Mouse (Mus musculus) erythroid progenitor cell, adult 5-6 weeks (primary cell): ENCODE measurements around the gene Igfbp5. TPM values are rescaled to one million over a fixed set of nuclear protein-coding genes. Genes with fewer than 3 reads are reported as not detected.

Experiments
- ATAC-seq: replicated peaks from 2 replicates; pipeline ENCODE4 v1.8.0; 2016; ENCODE audit warnings: moderate number of reproducible peaks, mild to moderate bottlenecking, moderate TSS enrichment, inconsistent platforms; ENCODE audit not compliant: poor library complexity, low FRiP score, severe bottlenecking
- total RNA-seq, 2 experiments: library from RNA; stranded (forward) in 1 of 2; stranded (reverse) in 1 of 2; fragments of 150-400 nt in 1 of 2; fragments of 186-747, 209-891 nt in 1 of 2; gene quantifications; 2 replicates each; pipeline versions ENCODE4 v1.2.3 to v1.2.4; 2015 to 2017; ENCODE audit warnings: low replicate concordance in 2 of 2

The Igfbp5 gene
- total RNA-seq, 2 experiments from 2014 or later, result 4.7 to 10.1 TPM

GRCm38 (mm10) chr1:72869681-72870614, 4.7 kb downstream of the Igfbp5 start:
- ATAC-seq, result no peak

- ATAC-seq, result no peak
Observed at GRCm38 (mm10) chr1:72869275-72869674, 5.4 kb downstream of the Igfbp5 start.

GRCm38 (mm10) chr1:72868429-72869215, 6.1 kb downstream of the Igfbp5 start:
- no peak for ATAC-seq

- no peak for ATAC-seq
Observed at GRCm38 (mm10) chr1:72867346-72867745, 7.3 kb downstream of the Igfbp5 start.

GRCm38 (mm10) chr1:72866417-72866816, 8.3 kb downstream of the Igfbp5 start:
- no peak for ATAC-seq

DNA sequence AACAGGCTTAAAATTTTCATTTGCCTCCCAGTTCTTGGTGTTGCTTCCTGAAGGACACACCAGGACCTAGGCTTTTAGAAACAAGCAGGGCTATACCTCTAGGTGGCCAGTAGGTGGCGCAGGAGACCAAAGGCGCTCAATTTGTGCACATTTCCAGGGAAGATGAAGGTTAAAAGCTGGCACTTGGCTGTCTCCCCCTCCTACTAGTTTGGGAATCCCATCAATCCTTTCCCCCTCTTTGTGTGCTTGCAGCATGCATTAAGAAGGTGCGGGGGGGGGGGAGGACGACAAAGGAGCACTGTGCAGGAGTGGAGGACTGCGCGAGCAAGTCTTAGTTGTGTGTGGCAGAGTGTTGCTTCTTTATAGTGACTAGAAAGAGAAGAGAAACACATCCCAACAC, 8.8 kb downstream of the Igfbp5 start:
- ATAC-seq, result no peak

DNA sequence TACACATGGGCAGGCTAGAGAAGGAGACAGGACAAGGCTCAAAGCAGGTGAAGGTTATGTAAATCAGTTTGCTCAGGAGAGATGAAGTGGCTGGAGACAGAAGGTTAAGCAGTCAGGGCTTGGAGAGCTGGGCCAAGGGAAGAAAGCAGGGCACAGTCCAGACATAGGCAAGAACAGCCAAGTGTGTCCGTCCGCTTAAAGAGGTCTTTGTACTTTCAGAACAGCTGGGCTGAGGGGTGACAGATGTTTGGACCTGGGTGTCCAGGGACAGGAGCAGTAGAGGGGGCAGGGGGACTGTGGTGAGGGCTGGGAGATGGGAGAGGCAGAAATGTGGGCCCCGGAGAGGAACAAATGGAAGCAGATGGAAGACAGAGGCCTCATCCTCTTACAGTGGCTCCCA, 10.4 kb downstream of the Igfbp5 start:
- no peak for ATAC-seq

DNA sequence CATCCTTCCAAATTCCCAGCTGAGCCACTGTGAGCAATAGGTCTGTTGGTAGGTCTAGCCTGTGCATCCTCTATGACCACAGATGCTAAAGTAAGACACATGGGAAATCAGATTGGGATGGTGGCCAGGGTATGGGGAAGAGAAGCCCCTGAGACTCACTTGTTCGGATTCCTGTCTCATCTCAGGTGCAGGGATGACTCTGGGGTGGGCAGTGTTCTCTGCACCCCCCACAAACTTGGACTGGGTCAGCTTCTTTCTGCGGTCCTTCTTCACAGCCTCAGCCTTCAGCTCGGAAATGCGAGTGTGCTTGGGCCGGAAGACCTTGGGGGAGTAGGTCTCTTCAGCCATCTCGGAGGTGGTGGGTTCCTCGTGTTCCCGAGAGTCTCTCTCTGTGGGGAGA, 11.0 kb downstream of the Igfbp5 start:
- ATAC-seq, result no peak

DNA sequence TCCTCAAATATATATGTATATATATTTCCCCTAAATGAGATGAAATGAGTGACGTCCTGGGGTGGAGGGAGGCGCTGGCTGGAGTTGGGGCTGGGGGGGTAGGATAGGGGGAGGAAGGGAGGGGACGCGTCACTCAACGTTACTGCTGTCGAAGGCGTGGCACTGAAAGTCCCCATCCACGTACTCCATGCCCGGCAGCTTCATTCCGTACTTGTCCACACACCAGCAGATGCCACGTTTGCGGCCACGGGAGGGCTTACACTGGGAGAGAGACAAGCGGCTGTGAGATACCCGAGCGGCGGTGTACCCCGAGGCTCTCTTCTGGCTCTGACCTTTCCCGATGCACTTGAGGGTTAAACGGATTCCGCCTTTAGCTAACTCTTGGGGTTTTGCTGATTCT, 12.4 kb downstream of the Igfbp5 start:
- ATAC-seq, result no peak

DNA sequence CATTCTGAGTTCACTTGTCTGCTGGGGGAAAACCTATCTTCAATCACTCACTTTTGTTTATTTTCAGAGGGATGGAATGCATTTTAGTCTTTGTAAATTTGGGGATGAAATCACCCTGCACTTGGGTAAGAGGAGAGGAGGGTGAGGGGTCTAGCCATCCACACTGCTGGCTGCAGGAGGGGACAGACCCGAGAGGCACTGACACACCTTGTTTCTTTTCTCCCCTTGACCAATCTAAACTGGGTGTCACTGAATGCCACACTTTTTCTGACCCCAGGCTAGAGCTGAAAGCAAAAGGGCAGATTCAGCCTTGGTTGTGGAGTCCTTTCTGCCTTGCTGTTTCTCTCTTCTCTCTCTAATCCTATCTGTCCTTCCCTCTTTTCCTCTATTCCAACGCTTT, 13.0 kb downstream of the Igfbp5 start:
- ATAC-seq, result no peak

GRCm38 (mm10) chr1:72860502-72860901, 14.2 kb downstream of the Igfbp5 start:
- no peak for ATAC-seq

DNA sequence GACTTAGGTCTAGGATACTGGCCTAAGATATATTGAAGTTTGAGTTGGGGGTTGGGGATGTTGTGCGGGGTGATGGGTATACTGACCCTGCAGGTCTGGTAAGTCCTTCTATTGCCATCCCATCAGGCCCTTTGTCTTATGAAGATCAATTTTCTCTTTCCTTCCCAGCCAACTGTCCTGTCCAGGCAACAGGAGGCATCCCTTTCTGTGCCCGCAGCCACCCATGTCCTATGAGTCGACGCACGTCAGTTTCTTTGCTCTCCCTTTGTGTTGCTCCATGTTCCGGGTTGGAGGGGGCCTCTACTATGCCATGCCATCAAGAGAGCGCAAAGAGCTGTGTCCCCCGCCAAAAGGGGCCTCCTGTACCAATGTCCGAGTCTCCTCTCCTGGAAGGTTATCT, 14.7 kb downstream of the Igfbp5 start:
- no peak for ATAC-seq

GRCm38 (mm10) chr1:72858874-72859273, 15.8 kb downstream of the Igfbp5 start:
- no peak for ATAC-seq

DNA sequence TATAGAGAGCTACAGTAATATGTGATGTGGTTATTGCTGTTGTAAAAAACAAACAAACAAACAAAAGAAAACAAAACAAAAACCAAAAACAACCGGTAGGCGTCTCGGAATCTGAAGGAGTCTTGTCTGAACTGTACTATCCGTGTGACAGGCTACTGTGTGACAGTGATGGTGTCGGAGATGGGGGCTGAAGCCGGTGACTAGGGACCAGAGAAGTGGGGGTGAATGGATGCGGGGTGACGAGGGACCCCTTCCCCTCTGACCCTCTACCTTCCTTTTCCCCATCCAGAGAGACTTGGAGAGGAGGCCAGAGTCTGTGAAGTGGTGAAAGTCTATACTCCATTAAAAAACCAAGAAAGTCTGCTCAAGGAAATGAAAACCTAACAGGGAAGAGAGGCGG, 16.4 kb downstream of the Igfbp5 start:
- no peak for ATAC-seq

DNA sequence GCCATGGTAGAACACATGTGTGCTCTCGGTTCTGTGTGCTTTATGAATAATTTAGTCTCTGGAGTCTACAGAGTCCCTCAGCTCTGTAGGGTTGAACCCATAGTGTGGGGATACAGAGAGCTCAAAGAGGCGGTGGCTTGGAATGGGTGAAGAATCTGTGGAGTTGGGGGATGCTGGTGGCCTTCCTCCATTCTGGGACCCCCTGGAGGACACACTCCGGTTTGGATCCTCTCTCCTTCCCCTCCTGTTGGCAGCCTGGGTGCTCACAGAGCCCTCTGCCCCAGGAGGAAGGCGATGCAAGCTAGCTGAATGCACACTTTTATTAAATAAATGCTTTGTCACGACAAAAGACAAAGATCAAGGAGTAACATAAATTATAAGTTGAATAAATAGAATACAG, 17.1 kb downstream of the Igfbp5 start:
- no peak for ATAC-seq

DNA sequence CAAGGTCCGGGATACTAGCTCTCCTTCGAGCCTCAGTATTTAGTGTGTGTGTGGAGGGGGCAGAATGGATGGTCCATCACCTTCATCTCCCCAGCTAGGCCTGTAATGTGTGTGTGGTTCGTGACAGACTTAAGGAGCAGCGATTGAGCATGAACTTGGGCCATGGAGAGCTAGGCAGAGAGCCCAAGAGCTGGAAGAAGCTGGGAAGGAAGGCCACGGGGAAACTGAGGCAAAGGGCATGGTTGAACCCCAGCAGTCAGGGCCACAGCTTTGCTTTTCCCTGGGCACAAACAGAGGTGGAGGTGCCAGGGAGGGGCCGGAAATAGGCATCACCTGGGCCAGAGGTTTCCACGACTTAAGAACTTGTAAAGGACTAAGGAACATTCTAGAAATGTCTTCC, 17.5 kb downstream of the Igfbp5 start:
- ATAC-seq, result no peak

GRCm38 (mm10) chr1:72856209-72856909, 18.3 kb downstream of the Igfbp5 start:
- no peak for ATAC-seq

DNA sequence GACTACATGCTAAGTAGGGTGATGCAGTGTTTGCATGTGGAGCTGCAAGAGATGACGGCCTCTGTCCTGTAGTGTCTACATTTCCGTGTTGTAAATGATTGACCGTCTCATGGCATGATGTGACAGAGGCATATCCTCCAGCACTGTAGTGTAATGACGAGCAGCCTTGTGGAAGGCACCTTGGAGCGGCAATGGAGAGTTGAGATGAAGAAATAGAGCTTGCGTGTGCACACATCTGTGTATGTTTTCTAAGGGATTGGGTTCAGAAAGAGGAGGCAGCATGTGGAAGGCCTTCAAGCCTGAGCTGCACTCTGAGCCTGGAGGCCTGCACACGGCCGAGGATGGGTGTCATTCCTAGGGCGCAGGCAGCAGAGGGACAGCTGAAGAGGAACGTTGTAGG, 19.0 kb downstream of the Igfbp5 start:
- no peak for ATAC-seq

DNA sequence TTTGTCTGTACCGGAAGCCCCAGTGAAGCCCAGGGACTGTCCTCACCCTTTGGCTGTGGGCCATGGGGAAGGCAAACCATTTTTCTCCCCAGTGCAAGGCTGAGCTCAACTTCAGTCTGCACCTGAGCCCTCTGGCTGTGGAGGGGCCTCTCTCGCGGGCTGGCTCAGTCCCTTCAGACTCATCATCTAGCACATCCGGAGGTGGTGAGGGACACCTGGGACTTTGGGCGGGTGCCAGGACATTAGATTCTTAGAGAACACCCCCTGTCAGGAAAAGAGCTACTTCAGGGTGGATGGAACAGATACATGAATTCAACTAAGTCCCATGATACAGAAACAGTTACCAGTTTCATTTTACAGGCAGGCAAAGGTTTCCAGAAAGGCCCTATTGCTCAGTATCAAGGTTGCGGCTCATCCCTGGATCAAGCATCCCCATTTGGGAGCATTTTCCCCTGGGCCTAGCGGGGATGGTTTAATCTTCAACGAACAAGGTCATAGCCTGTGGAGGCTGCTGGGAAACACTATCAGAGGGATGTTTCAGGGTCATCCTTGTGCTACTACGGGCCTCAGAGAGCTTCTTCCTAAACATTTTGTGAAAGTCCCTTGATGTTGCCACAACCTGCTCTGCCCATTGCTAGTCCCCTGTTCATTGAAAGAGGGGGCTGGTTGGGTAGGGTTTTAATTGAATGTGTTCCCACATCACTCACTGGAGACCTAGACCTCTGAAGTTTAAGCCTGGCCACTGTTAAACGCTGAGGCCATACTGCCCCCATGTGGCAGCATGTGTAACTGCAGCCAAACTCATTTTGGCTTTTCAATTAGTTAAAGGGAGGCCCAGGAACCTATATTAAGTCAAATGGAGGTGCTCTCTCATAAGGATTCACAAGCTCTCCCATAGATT, 20.1 kb downstream of the Igfbp5 start:
- ATAC-seq, result no peak
